Mouse (Mus musculus) stomach, postnatal 0 days (tissue): Measurements from ENCODE around the gene Dut. TPM values are rescaled to one million over a fixed set of nuclear protein-coding genes. Genes with fewer than 3 reads are reported as not detected.

ENCODE experiments used
- ATAC-seq: fragments of 200-750 bp; cut with Nextera tagmentation; 2 replicates; pipeline ENCODE4 v1.8.0; 2017; ENCODE audit not compliant: low FRiP score, low TSS enrichment
- DNase-seq: peaks from one replicate; pipeline ENCODE4 v3.0.0-alpha.2; 2016; ENCODE audit warnings: low spot score
- H3K27ac ChIP-seq: fragments of 300-500 bp; sonication (generic); replicated peaks from 2 replicates; pipeline ENCODE4 v1.5.1; 2014; ENCODE audit warnings: mild to moderate bottlenecking, control low read depth
- H3K27me3 ChIP-seq: fragments of 300-500 bp; sonication (generic); 2 replicates; pipeline ENCODE4 v1.6.1; 2014; ENCODE audit warnings: low read length; ENCODE audit not compliant: control insufficient read depth, insufficient read depth
- H3K36me3 ChIP-seq: fragments of 300-500 bp; sonication (generic); 2 replicates; pipeline ENCODE4 v1.6.1; 2014; ENCODE audit warnings: low read length, mixed read lengths; ENCODE audit not compliant: control insufficient read depth, insufficient read depth
- H3K4me1 ChIP-seq: fragments of 300-500 bp; sonication (generic); replicated peaks from 2 replicates; pipeline ENCODE4 v1.6.1; 2014; ENCODE audit warnings: antibody characterized with exemption; ENCODE audit not compliant: control insufficient read depth, insufficient read depth
- H3K4me2 ChIP-seq: fragments of 300-500 bp; sonication (generic); replicated peaks from 2 replicates; pipeline ENCODE4 v1.6.1; 2014; ENCODE audit warnings: low read depth, mild to moderate bottlenecking, control low read depth, moderate library complexity
- H3K4me3 ChIP-seq: fragments of 300-500 bp; sonication (generic); 2 replicates; pipeline ENCODE4 v1.5.1; 2014; ENCODE audit warnings: low read depth, low read length, control low read depth
- H3K9ac ChIP-seq: fragments of 300-500 bp; sonication (generic); 2 replicates; pipeline ENCODE4 v1.6.1; 2014; ENCODE audit warnings: mild to moderate bottlenecking, low read length, control low read depth, mixed read lengths
- H3K9me3 ChIP-seq: fragments of 300-500 bp; sonication (generic); 2 replicates; pipeline ENCODE4 v1.6.1; 2016; ENCODE audit warnings: low read length; ENCODE audit not compliant: control insufficient read depth
- CTCF ChIP-seq: IDR thresholded peaks from 2 replicates; pipeline ENCODE4 v1.5.1; 2016; ENCODE audit warnings: antibody characterized with exemption, low read depth, mild to moderate bottlenecking, moderate library complexity
- EP300 ChIP-seq: optimal IDR thresholded peaks from 2 replicates; pipeline ENCODE3; 2016; ENCODE audit warnings: antibody characterized with exemption
- WGBS: fragments of 180-500 bp; shearing (Covaris S2); extraction: QIAGEN DNeasy Blood & Tissue Kit; methylation state at CpG from one replicate; pipeline ENCODE4 v1.1.7; 2014; 5-methylcytosine and 5-hydroxymethylcytosine counted together
- polyA plus RNA-seq: library from polyadenylated mRNA; unstranded; fragments of >200 nt; fragmentation: Nextera tagmentation; extraction: Ambion mirVana; gene quantifications from 2 replicates; pipeline ENCODE4 v1.2.1, GENCODE M21; 2015

Gene Dut
- polyA plus RNA-seq, 1 experiment from 2014 or later, result 53.5 TPM

DNA sequence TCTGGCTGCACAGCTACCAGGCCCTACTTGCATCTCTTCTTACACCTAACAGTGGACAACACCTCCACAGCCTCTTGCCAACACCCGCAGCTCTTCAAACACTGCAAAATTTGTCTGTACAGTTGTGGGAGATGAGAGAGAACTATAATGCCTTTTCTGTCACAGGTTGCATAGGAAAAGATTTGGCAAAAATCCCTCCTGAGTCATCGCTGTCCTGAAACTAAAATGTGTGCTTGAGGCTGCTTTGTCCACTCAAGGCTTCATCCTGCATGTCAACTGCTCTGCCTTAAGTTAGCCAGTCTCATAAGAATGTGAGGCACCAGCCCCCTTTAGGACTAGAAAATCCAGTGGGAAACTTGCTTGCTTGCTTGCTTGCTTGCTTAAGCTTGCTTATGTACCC, 12.9 kb upstream of the Dut start:
- Histone ChIP-seq H3K4me2 (no peak overlapping the region), H3K27ac (no peak overlapping the region), H3K36me3 (no peaks in the 10 kb centered on the region), H3K4me3 (no peak overlapping the region), H3K9me3 (no peaks in the 10 kb centered on the region), H3K4me1 (no peaks in the 10 kb centered on the region), H3K27me3 (no peaks in the 10 kb centered on the region), H3K9ac (no peak overlapping the region)
- no peak for TF ChIP-seq EP300
- no peak for TF ChIP-seq CTCF
- WGBS, result 72% methylated on average over 2 of the region's 2 CpGs
- ATAC-seq, result no peak
- DNase-seq, result no peak

DNA sequence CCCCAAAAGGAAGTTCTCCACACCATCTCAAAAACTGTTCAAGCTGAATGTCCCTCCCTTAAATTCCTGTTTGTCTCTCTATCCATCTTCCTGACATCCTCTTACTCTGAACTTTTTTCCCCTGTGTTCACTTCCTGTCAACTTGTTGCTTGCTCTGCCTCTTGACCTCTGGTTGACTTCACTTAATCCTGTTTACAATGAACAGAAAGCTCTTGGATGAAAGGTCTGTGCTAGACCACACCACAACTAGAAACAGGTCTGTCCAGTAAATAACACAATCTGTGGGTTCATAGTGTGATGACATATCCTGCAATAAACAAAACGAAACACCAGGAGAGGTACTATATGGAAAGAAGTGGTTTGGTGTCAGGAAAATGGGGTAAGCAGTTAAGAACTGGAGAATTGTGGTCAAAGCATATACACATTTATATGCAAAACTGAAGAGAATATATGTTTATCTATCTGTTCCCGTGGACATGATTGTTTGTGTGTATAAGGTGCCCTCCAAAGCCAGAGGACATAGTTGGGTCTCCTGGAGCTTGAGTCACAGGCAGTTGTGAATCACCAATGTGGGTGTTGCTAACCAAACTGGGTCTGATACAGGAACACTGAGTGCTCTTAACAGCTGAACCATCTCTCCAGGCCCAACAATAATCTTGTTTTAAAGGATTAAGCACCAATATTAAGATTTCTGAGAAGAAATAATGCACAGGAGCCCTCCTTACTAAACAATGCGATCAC, 1.3 kb upstream of the Dut start:
- WGBS, result 67% methylated on average over 3 of the region's 3 CpGs
- Histone ChIP-seq H3K27me3 (no peaks in the 10 kb centered on the region), H3K4me2 (no peak overlapping the region), H3K9me3 (no peaks in the 10 kb centered on the region), H3K4me1 (no peaks in the 10 kb centered on the region), H3K36me3 (no peaks in the 10 kb centered on the region), H3K4me3 (no peak overlapping the region), H3K9ac (no peak overlapping the region), H3K27ac (no peak overlapping the region)
- ATAC-seq (no peak), DNase-seq (no peak)
- TF ChIP-seq EP300, result no peak

DNA sequence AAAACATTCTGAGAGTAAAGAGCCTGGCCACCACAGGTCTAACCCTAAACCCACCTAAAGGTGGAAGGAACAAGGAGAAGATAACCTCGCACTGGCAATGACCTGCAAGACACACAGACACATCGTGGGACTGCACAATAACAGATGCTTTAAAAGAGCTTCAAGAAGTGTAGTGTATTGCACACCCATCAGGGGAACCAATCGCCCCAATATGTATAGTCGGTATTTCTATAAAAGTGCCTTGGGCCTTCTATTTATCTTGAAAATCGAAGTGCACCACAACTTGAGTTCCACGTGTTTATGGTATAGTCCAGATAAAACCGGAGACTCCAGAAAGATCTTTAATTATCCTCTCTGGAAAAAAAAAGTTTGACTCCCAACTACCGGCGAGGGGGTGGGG, 321 bp upstream of the Dut start:
- no peaks in the 10 kb centered on the region for H3K4me1 ChIP-seq
- 9% methylated on average over 9 of the region's 9 CpGs for WGBS
- H3K9ac ChIP-seq, result peak overlapping the region; percentile 76
- peak overlapping the region; percentile 89 for H3K27ac ChIP-seq
- no peaks in the 10 kb centered on the region for H3K9me3 ChIP-seq
- no peaks in the 10 kb centered on the region for H3K27me3 ChIP-seq
- peak overlapping the region; percentile 68 for H3K4me3 ChIP-seq
- TF ChIP-seq EP300 (no peak), CTCF (no peak)
- no peak for DNase-seq
- H3K36me3 ChIP-seq, result no peaks in the 10 kb centered on the region
- no peak for ATAC-seq
- peak overlapping the region; percentile 76 for H3K4me2 ChIP-seq

DNA sequence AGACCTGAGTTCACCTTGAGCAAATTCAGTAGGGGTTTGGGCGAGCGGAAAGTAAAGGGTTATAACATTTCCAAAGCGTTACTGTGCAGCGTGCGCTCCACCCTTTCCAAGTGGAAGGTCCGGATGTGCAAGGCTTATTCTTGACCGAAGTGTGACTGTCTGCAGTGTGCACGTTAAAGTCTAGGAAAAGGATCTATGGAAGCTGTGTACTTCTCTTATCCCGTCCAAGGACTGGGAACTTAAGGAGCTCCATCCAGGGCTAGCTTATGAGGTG, 909 bp downstream of the Dut start:
- no peaks in the 10 kb centered on the region for H3K36me3 ChIP-seq
- peak overlapping the region; percentile 76 for H3K4me2 ChIP-seq
- peak overlapping the region; percentile 76 for H3K9ac ChIP-seq
- DNase-seq, result no peak
- H3K4me3 ChIP-seq, result peak overlapping the region; percentile 68
- H3K27ac ChIP-seq, result peak overlapping the region; percentile 89
- H3K4me1 ChIP-seq, result no peaks in the 10 kb centered on the region
- no peaks in the 10 kb centered on the region for H3K27me3 ChIP-seq
- H3K9me3 ChIP-seq, result no peaks in the 10 kb centered on the region
- no peak for ATAC-seq
- TF ChIP-seq EP300 (no peak), CTCF (no peak)
- WGBS, result 0% methylated on average over 9 of the region's 9 CpGs

DNA sequence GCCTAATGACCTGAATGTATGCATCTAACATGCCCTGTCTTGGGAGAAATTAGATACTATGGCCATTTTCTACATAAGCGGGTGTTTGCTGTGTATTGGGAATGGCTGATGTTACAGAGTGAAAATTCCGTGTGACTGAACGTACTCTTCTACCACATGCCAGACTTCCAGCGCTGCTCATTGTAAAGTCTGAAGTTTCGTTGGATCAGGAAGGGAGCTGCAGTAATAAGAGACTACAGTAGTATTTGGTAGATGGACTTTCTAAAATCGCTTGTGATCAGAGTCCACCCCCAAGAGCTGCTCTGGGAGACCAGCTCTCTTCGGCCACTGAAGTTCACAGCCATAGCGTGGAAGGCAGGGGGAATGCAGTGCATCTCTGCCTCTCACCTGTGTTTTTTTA, 1.3 kb downstream of the Dut start:
- DNase-seq (no peak), ATAC-seq (no peak)
- Histone ChIP-seq H3K36me3 (no peaks in the 10 kb centered on the region), H3K27me3 (no peaks in the 10 kb centered on the region), H3K27ac (peak overlapping the region; percentile 89; the same call in 1 of the 2 replicates), H3K4me2 (peak overlapping the region; percentile 76), H3K9me3 (no peaks in the 10 kb centered on the region), H3K4me3 (peak overlapping the region; percentile 68), H3K9ac (peak overlapping the region; percentile 76; the same call in 1 of the 2 replicates), H3K4me1 (no peaks in the 10 kb centered on the region)
- WGBS, result 5% methylated on average over 8 of the region's 8 CpGs
- no peak for TF ChIP-seq CTCF
- no peak for TF ChIP-seq EP300

DNA sequence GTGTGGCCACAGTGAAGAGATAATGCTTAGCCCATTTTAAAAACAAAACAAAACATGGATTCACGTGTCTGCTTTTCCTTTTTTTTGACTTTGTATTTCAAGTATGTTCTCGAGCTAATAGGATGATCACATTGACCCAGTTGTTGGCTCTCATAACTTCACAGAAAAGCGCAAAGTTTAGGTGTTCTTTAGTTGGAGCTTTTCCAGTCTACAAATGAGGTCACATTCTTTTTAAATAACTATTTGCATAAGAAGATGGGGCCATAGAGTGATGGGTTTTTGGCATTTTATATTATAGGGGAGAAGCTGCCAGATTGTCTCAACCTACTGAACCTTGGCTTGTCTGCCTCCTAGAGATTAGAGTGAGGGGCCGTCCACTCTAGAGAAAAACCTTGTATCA, 2.3 kb downstream of the Dut start:
- DNase-seq (no peak), ATAC-seq (no peak)
- no peak for TF ChIP-seq CTCF
- TF ChIP-seq EP300, result no peak
- 68% methylated on average over 4 of the region's 4 CpGs for WGBS
- Histone ChIP-seq H3K27ac (no peak overlapping the region), H3K4me1 (no peaks in the 10 kb centered on the region), H3K9ac (no peak overlapping the region), H3K4me2 (no peak overlapping the region), H3K27me3 (no peaks in the 10 kb centered on the region), H3K9me3 (no peaks in the 10 kb centered on the region), H3K36me3 (0 out of 2 replicates have a peak, but pooled peaks cover 4% of the 10 kb centered on the region), H3K4me3 (no peak overlapping the region)
